Mouse (Mus musculus): ENCODE measurements at regions not wholly inside any gene's neighbourhood (a gene's known extent, or its start where the extent isn't known, plus 50 kb on each side); places are given as distances from the start of the nearest gene placed in this dataset.

GRCm38 (mm10) chr9:85593867-85594266 lies 155.3 kb downstream of the Ibtk start:
- no peaks in the 10 kb centered on the region for H3K4me1 ChIP-seq (ENCODE audit: control insufficient read depth, insufficient read depth, low read length)
- no peak overlapping the region for H3K9ac ChIP-seq (ENCODE audit: low read length)
- 78% methylated on average over 4 of the region's 4 CpGs for WGBS
- ATAC-seq (ENCODE audit: low FRiP score) (no peak), DNase-seq (ENCODE audit: low spot score, missing footprints) (peak; percentile 49)
- H3K36me3 ChIP-seq (ENCODE audit: control insufficient read depth, insufficient read depth, low read length): no peaks in the 10 kb centered on the region
- no peaks in the 10 kb centered on the region for H3K9me3 ChIP-seq (ENCODE audit: control insufficient read depth, low read length)
- H3K27ac ChIP-seq (ENCODE audit: low read depth, low read length): no peak overlapping the region
- H3K4me2 ChIP-seq: no peak overlapping the region
- H3K27me3 ChIP-seq (ENCODE audit: control insufficient read depth, insufficient read depth, low read length): no peaks in the 10 kb centered on the region
- H3K4me3 ChIP-seq (ENCODE audit: low read depth, low read length): no peak overlapping the region

- no peak overlapping the region for H3K9ac ChIP-seq (ENCODE audit: low read length)
- no peaks in the 10 kb centered on the region for H3K27me3 ChIP-seq (ENCODE audit: control insufficient read depth, insufficient read depth, low read length)
- peak; percentile 69 for DNase-seq (ENCODE audit: low spot score, missing footprints)
- H3K36me3 ChIP-seq (ENCODE audit: control insufficient read depth, insufficient read depth, low read length): no peaks in the 10 kb centered on the region
- no peak overlapping the region for H3K27ac ChIP-seq (ENCODE audit: low read depth, low read length)
- no peak overlapping the region for H3K4me2 ChIP-seq
- H3K4me1 ChIP-seq (ENCODE audit: control insufficient read depth, insufficient read depth, low read length): no peaks in the 10 kb centered on the region
- ATAC-seq (ENCODE audit: low FRiP score): no peak
- no peak overlapping the region for H3K4me3 ChIP-seq (ENCODE audit: low read depth, low read length)
- H3K9me3 ChIP-seq (ENCODE audit: control insufficient read depth, low read length): no peaks in the 10 kb centered on the region
- 88% methylated on average over 4 of the region's 4 CpGs for WGBS
Measured at GRCm38 (mm10) chr9:85592639-85593038, 156.5 kb downstream of the Ibtk start.

GRCm38 (mm10) chr9:85589210-85589609 lies 159.9 kb downstream of the Ibtk start:
- ATAC-seq (ENCODE audit: low FRiP score) (no peak), DNase-seq (ENCODE audit: low spot score, missing footprints) (no peak)
- WGBS: 91% methylated on average over 3 of the region's 3 CpGs
- H3K36me3 ChIP-seq (ENCODE audit: control insufficient read depth, insufficient read depth, low read length): no peaks in the 10 kb centered on the region
- no peaks in the 10 kb centered on the region for H3K27me3 ChIP-seq (ENCODE audit: control insufficient read depth, insufficient read depth, low read length)
- no peak overlapping the region for H3K9ac ChIP-seq (ENCODE audit: low read length)
- no peak overlapping the region for H3K27ac ChIP-seq (ENCODE audit: low read depth, low read length)
- H3K4me2 ChIP-seq: no peak overlapping the region
- H3K9me3 ChIP-seq (ENCODE audit: control insufficient read depth, low read length): no peaks in the 10 kb centered on the region
- H3K4me3 ChIP-seq (ENCODE audit: low read depth, low read length): no peak overlapping the region
- no peaks in the 10 kb centered on the region for H3K4me1 ChIP-seq (ENCODE audit: control insufficient read depth, insufficient read depth, low read length)

GRCm38 (mm10) chr9:85588077-85588476 lies 161.1 kb downstream of the Ibtk start:
- Histone ChIP-seq H3K9me3 (ENCODE audit: control insufficient read depth, low read length) (no peaks in the 10 kb centered on the region), H3K4me2 (no peak overlapping the region), H3K4me1 (ENCODE audit: control insufficient read depth, insufficient read depth, low read length) (no peaks in the 10 kb centered on the region), H3K27me3 (ENCODE audit: control insufficient read depth, insufficient read depth, low read length) (no peaks in the 10 kb centered on the region), H3K36me3 (ENCODE audit: control insufficient read depth, insufficient read depth, low read length) (no peaks in the 10 kb centered on the region), H3K4me3 (ENCODE audit: low read depth, low read length) (no peak overlapping the region), H3K27ac (ENCODE audit: low read depth, low read length) (no peak overlapping the region), H3K9ac (ENCODE audit: low read length) (no peak overlapping the region)
- peak; percentile 86 for DNase-seq (ENCODE audit: low spot score, missing footprints)
- WGBS: 47% methylated on average over 2 of the region's 2 CpGs
- peak; percentile 61; the same call in 1 of the 2 replicates for ATAC-seq (ENCODE audit: low FRiP score)

GRCm38 (mm10) chr9:85581028-85581595 lies 168.0 kb downstream of the Ibtk start:
- no peaks in the 10 kb centered on the region for H3K36me3 ChIP-seq (ENCODE audit: control insufficient read depth, insufficient read depth, low read length)
- no peak overlapping the region for H3K4me2 ChIP-seq
- H3K9ac ChIP-seq (ENCODE audit: low read length): no peak overlapping the region
- no peak overlapping the region for H3K4me3 ChIP-seq (ENCODE audit: low read depth, low read length)
- peak; percentile 45 for DNase-seq (ENCODE audit: low spot score, missing footprints)
- H3K9me3 ChIP-seq (ENCODE audit: control insufficient read depth, low read length): no peaks in the 10 kb centered on the region
- ATAC-seq (ENCODE audit: low FRiP score): no peak
- no peaks in the 10 kb centered on the region for H3K4me1 ChIP-seq (ENCODE audit: control insufficient read depth, insufficient read depth, low read length)
- H3K27ac ChIP-seq (ENCODE audit: low read depth, low read length): no peak overlapping the region
- 86% methylated on average over 1 of the region's 1 CpGs for WGBS
- H3K27me3 ChIP-seq (ENCODE audit: control insufficient read depth, insufficient read depth, low read length): no peaks in the 10 kb centered on the region

- 93% methylated on average over 7 of the region's 7 CpGs for WGBS
- no peaks in the 10 kb centered on the region for H3K4me1 ChIP-seq (ENCODE audit: control insufficient read depth, insufficient read depth, low read length)
- H3K27ac ChIP-seq (ENCODE audit: low read depth, low read length): no peak overlapping the region
- no peaks in the 10 kb centered on the region for H3K27me3 ChIP-seq (ENCODE audit: control insufficient read depth, insufficient read depth, low read length)
- H3K9ac ChIP-seq (ENCODE audit: low read length): no peak overlapping the region
- no peak for DNase-seq (ENCODE audit: low spot score, missing footprints)
- no peaks in the 10 kb centered on the region for H3K36me3 ChIP-seq (ENCODE audit: control insufficient read depth, insufficient read depth, low read length)
- H3K4me3 ChIP-seq (ENCODE audit: low read depth, low read length): no peak overlapping the region
- H3K9me3 ChIP-seq (ENCODE audit: control insufficient read depth, low read length): no peaks in the 10 kb centered on the region
- H3K4me2 ChIP-seq: no peak overlapping the region
- ATAC-seq (ENCODE audit: low FRiP score): no peak
Measured at GRCm38 (mm10) chr9:85577812-85578211, 171.3 kb downstream of the Ibtk start.

GRCm38 (mm10) chr9:85577338-85577737 lies 171.8 kb downstream of the Ibtk start:
- Histone ChIP-seq H3K27ac (ENCODE audit: low read depth, low read length) (no peak overlapping the region), H3K36me3 (ENCODE audit: control insufficient read depth, insufficient read depth, low read length) (no peaks in the 10 kb centered on the region), H3K9ac (ENCODE audit: low read length) (no peak overlapping the region), H3K4me2 (no peak overlapping the region), H3K4me3 (ENCODE audit: low read depth, low read length) (no peak overlapping the region), H3K9me3 (ENCODE audit: control insufficient read depth, low read length) (no peaks in the 10 kb centered on the region), H3K27me3 (ENCODE audit: control insufficient read depth, insufficient read depth, low read length) (no peaks in the 10 kb centered on the region), H3K4me1 (ENCODE audit: control insufficient read depth, insufficient read depth, low read length) (no peaks in the 10 kb centered on the region)
- ATAC-seq (ENCODE audit: low FRiP score) (no peak), DNase-seq (ENCODE audit: low spot score, missing footprints) (peak; percentile 33)
- WGBS: 86% methylated on average over 1 of the region's 1 CpGs

- no peaks in the 10 kb centered on the region for H3K36me3 ChIP-seq (ENCODE audit: control insufficient read depth, insufficient read depth, low read length)
- H3K4me1 ChIP-seq (ENCODE audit: control insufficient read depth, insufficient read depth, low read length): no peaks in the 10 kb centered on the region
- H3K4me3 ChIP-seq (ENCODE audit: low read depth, low read length): no peak overlapping the region
- ATAC-seq (ENCODE audit: low FRiP score): no peak
- H3K9ac ChIP-seq (ENCODE audit: low read length): no peak overlapping the region
- H3K9me3 ChIP-seq (ENCODE audit: control insufficient read depth, low read length): no peaks in the 10 kb centered on the region
- 87% methylated on average over 8 of the region's 8 CpGs for WGBS
- H3K27ac ChIP-seq (ENCODE audit: low read depth, low read length): no peak overlapping the region
- H3K27me3 ChIP-seq (ENCODE audit: control insufficient read depth, insufficient read depth, low read length): no peaks in the 10 kb centered on the region
- peak; percentile 44 for DNase-seq (ENCODE audit: low spot score, missing footprints)
- no peak overlapping the region for H3K4me2 ChIP-seq
Measured at GRCm38 (mm10) chr9:85568877-85569276, 180.3 kb downstream of the Ibtk start.

GRCm38 (mm10) chr9:85551871-85552270 lies 197.3 kb downstream of the Ibtk start:
- H3K36me3 ChIP-seq (ENCODE audit: control insufficient read depth, insufficient read depth, low read length): no peaks in the 10 kb centered on the region
- H3K4me1 ChIP-seq (ENCODE audit: control insufficient read depth, insufficient read depth, low read length): no peaks in the 10 kb centered on the region
- H3K4me2 ChIP-seq: no peak overlapping the region
- no peak for ATAC-seq (ENCODE audit: low FRiP score)
- H3K27ac ChIP-seq (ENCODE audit: low read depth, low read length): no peak overlapping the region
- H3K9me3 ChIP-seq (ENCODE audit: control insufficient read depth, low read length): no peaks in the 10 kb centered on the region
- H3K4me3 ChIP-seq (ENCODE audit: low read depth, low read length): no peak overlapping the region
- no peak for DNase-seq (ENCODE audit: low spot score, missing footprints)
- no peaks in the 10 kb centered on the region for H3K27me3 ChIP-seq (ENCODE audit: control insufficient read depth, insufficient read depth, low read length)
- H3K9ac ChIP-seq (ENCODE audit: low read length): no peak overlapping the region
- 37% methylated on average over 1 of the region's 1 CpGs for WGBS
